In genomic region chr14:99299701-99300191, GRCm38 (mm10) we compare ENCODE assay signal across 8 mouse cellular contexts. TPM values are rescaled to one million over a fixed set of nuclear protein-coding genes. Genes with fewer than 3 reads are reported as not detected.
DNase-seq lines count a peak whose midpoint lies in the region; ATAC-seq lines count a peak whose summit lies in the region.

No protein-coding gene starts in this region.

- peak overlapping the region; percentile 75 for H3K4me3 ChIP-seq in kidney, embryonic 16.5 days (ENCODE audit: low read length)
- peak overlapping the region; percentile 77 for H3K4me3 ChIP-seq in embryonic facial prominence, embryonic 10.5 days
- peak overlapping the region; percentile 55 for H3K4me3 ChIP-seq in neural tube, embryonic 12.5 days

- ATAC-seq in kidney, embryonic 16.5 days (ENCODE audit: low FRiP score, low TSS enrichment): no peak
- no peak for ATAC-seq in neural tube, embryonic 12.5 days (ENCODE audit: low FRiP score, low read depth)

- no peaks in the 10 kb centered on the region for H3K36me3 ChIP-seq in kidney, embryonic 16.5 days (ENCODE audit: insufficient read depth, low read length)
- H3K36me3 ChIP-seq in embryonic facial prominence, embryonic 10.5 days (replicated peaks): no peaks in the 10 kb centered on the region
- no peaks in the 10 kb centered on the region for H3K36me3 ChIP-seq in neural tube, embryonic 12.5 days

- no peaks in the 10 kb centered on the region for H3K9me3 ChIP-seq in kidney, embryonic 16.5 days (ENCODE audit: low read length)
- no peaks in the 10 kb centered on the region for H3K9me3 ChIP-seq in embryonic facial prominence, embryonic 10.5 days
- H3K9me3 ChIP-seq in neural tube, embryonic 12.5 days: no peaks in the 10 kb centered on the region

- peaks cover 29% of the 10 kb centered on the region for H3K27me3 ChIP-seq in kidney, embryonic 16.5 days (ENCODE audit: insufficient read depth, low read length)
- H3K27me3 ChIP-seq in embryonic facial prominence, embryonic 10.5 days (replicated peaks; ENCODE audit: low read depth, poor library complexity, severe bottlenecking): peaks cover 55% of the 10 kb centered on the region
- peaks cover 21% of the 10 kb centered on the region for H3K27me3 ChIP-seq in neural tube, embryonic 12.5 days (replicated peaks)

- no peak overlapping the region for H3K27ac ChIP-seq in kidney, embryonic 16.5 days (ENCODE audit: low read length)
- no peak overlapping the region for H3K27ac ChIP-seq in embryonic facial prominence, embryonic 10.5 days (replicated peaks)
- H3K27ac ChIP-seq in neural tube, embryonic 12.5 days: no peak overlapping the region

- intact Hi-C loops in heart, postnatal 10 days (cut with DNase I): loop anchor here (5.0 kb wide), 2 partner anchors 157 to 598 kb away; no protein-coding TSS in a partner anchor
- intact Hi-C loops in left cerebral cortex, postnatal 25 days (cut with DNase I): loop anchor here (5.0 to 10.0 kb wide), 4 partner anchors 155 to 593 kb away; no protein-coding TSS in a partner anchor

- 2% methylated on average over 21 of the region's 21 CpGs for WGBS in kidney, embryonic 16.5 days
- 9% methylated on average over 21 of the region's 21 CpGs for WGBS in embryonic facial prominence, embryonic 10.5 days
- WGBS in neural tube, embryonic 12.5 days: 5% methylated on average over 21 of the region's 21 CpGs

- H3K4me2 ChIP-seq in kidney, embryonic 16.5 days (replicated peaks; ENCODE audit: low read depth, low read length): peak overlapping the region; percentile 96
- H3K4me2 ChIP-seq in neural tube, embryonic 12.5 days (replicated peaks): peak overlapping the region; percentile 99

- no peaks in the 10 kb centered on the region for H3K4me1 ChIP-seq in kidney, embryonic 16.5 days (ENCODE audit: insufficient read depth, low read length)
- H3K4me1 ChIP-seq in embryonic facial prominence, embryonic 10.5 days: peaks cover 15% of the 10 kb centered on the region
- H3K4me1 ChIP-seq in neural tube, embryonic 12.5 days: peaks cover 9% of the 10 kb centered on the region

- peak overlapping the region; percentile 72 for H3K9ac ChIP-seq in kidney, embryonic 16.5 days (replicated peaks; ENCODE audit: low read length)
- no peak overlapping the region; the same call in 1 of the 2 replicates for H3K9ac ChIP-seq in neural tube, embryonic 12.5 days

- no peak for DNase-seq in kidney, adult 18-20 months
- peak; percentile 28 for DNase-seq in embryonic facial prominence, embryonic 10.5 days (ENCODE audit: low spot score)
- DNase-seq in heart, postnatal 10 days: peak; percentile 33 to 35
- peak; percentile 45 to 72 for DNase-seq in left cerebral cortex, postnatal 25 days (ENCODE audit: low spot score in 2 of 2)
- DNase-seq in thymus, postnatal 10 days (ENCODE audit: low spot score in 2 of 2): no peak
- DNase-seq in urinary bladder, adult 18-20 months (ENCODE audit: low spot score in 2 of 2): no peak

RNA-seq across cellular contexts. Expression of gene Klf5, which starts 1.3 kb away (rescaled TPM):
- 6.3 and 8.1 TPM in 2 replicates for polyA plus RNA-seq in kidney, embryonic 16.5 days (2015; fragmentation: Nextera tagmentation; extraction: Ambion mirVana)
- polyA plus RNA-seq in embryonic facial prominence, embryonic 10.5 days (2016; fragmentation: Nextera tagmentation; extraction: Ambion mirVana): 3.1 TPM in 2 replicates
- 1 to 10 TPM; 1.6 to 2.0 TPM for total RNA-seq in heart, postnatal 10 days (2021)
- total RNA-seq in left cerebral cortex, postnatal 25 days (2021): 10 to 100 TPM; 14.0 to 16.9 TPM
- 3.7 and 4.2 TPM in 2 replicates for polyA plus RNA-seq in neural tube, embryonic 12.5 days (2016; fragmentation: Nextera tagmentation; extraction: Ambion mirVana)

Comparison
In these comparisons a context has a peak if more than half of its experiments do, and no peak if none do; other contexts are left out.
1. DNase-seq: peak in embryonic facial prominence, embryonic 10.5 days (single experiment), heart, postnatal 10 days (2 of 2) and left cerebral cortex, postnatal 25 days (2 of 2); none in kidney, adult 18-20 months (single experiment), thymus, postnatal 10 days (0 of 2) and urinary bladder, adult 18-20 months (0 of 2).
2. Peak in every context shown above with its lines, with median percentiles within 50 percentile points of each other: H3K4me3 ChIP-seq.